Mouse (Mus musculus): ENCODE results near the gene Dlgap5. TPM values are rescaled to one million over a fixed set of nuclear protein-coding genes. Genes with fewer than 3 reads are reported as not detected.

Dlgap5 gene
- total and polyA plus RNA-seq, 3 experiments: 45.0 to 71.2 (median 62.4) TPM

GRCm38 (mm10) chr14:47370790-47371189, 47.4 kb downstream of the Dlgap5 start:
- peaks cover 9 to 33% of the 10 kb centered on the region in 2 experiments for H3K4me1 ChIP-seq (ENCODE audit: control insufficient read depth in 1 of 2, insufficient read depth in 2 of 2, low read length in 2 of 2)
- H3K36me3 ChIP-seq (ENCODE audit: control insufficient read depth in 1 of 2, insufficient read depth in 2 of 2, low read length in 2 of 2): peaks cover 0 to 31% of the 10 kb centered on the region in 2 experiments; a peak in 2 of 4 replicates
- H3K27ac ChIP-seq (ENCODE audit: control insufficient read depth, low read depth, low read length): no peak overlapping the region
- no peaks in the 10 kb centered on the region for H3K9me3 ChIP-seq (replicated peaks; ENCODE audit: insufficient read depth, low read length)
- no peaks in the 10 kb centered on the region for H3K79me2 ChIP-seq (ENCODE audit: control insufficient read depth, insufficient read depth, low read length, poor library complexity)
- H3K4me3 ChIP-seq (ENCODE audit: control insufficient read depth in 1 of 2, insufficient read depth in 1 of 2, low read depth in 2 of 2, low read length in 2 of 2): no peak overlapping the region
- TF ChIP-seq POLR2AphosphoS2 (IDR thresholded peaks at IDR 0.05; ENCODE audit: low read length) (no peak), HCFC1 (IDR thresholded peaks at IDR 0.05; ENCODE audit: low read depth, low read length) (no peak), NELFE (IDR thresholded peaks at IDR 0.05; ENCODE audit: low read depth, low read length) (no peak), JUND (IDR thresholded peaks at IDR 0.05; ENCODE audit: low read depth, low read length) (no peak), MAX (IDR thresholded peaks at IDR 0.05; ENCODE audit: low read length) (no peak), NRF1 (IDR thresholded peaks at IDR 0.05; ENCODE audit: insufficient read depth, low read depth, low read length, poor library complexity, severe bottlenecking) (no peak), MYB (IDR thresholded peaks at IDR 0.05; ENCODE audit: low read depth, low read length) (no peak), CHD1 (IDR thresholded peaks at IDR 0.05; ENCODE audit: low read depth, low read length) (no peak), ZNF384 (IDR thresholded peaks at IDR 0.05; ENCODE audit: low read depth, low read length) (no peak), ETS1 (IDR thresholded peaks at IDR 0.05; ENCODE audit: low read depth, low read length) (no peak), ZMIZ1 (IDR thresholded peaks at IDR 0.05; ENCODE audit: low read depth, low read length) (no peak), GABPA (IDR thresholded peaks at IDR 0.05; ENCODE audit: low read depth, low read length) (no peak), CTCF (IDR thresholded peaks at IDR 0.05 in 2 of 3, conservative IDR thresholded peaks at IDR 0.05 in 1 of 3; ENCODE audit: control insufficient read depth in 1 of 3, insufficient read depth in 1 of 3, low read depth in 2 of 3, low read length in 3 of 3, poor library complexity in 1 of 3, severe bottlenecking in 1 of 3) (no peak), ZKSCAN1 (IDR thresholded peaks at IDR 0.05; ENCODE audit: low read depth, low read length) (no peak), USF1 (IDR thresholded peaks at IDR 0.05; ENCODE audit: low read depth, low read length) (no peak), POLR2AphosphoS5 (IDR thresholded peaks at IDR 0.05; ENCODE audit: borderline replicate concordance, low read depth, low read length) (no peak), SIN3A (IDR thresholded peaks at IDR 0.05; ENCODE audit: low read length) (no peak), RAD21 (IDR thresholded peaks at IDR 0.05; ENCODE audit: low read depth, low read length) (no peak), MYC (IDR thresholded peaks at IDR 0.05; ENCODE audit: low read depth, low read length) (no peak)
- no peak for DNase-seq (ENCODE audit: low read depth, low spot score)
- H3K9ac ChIP-seq (ENCODE audit: control insufficient read depth, low read depth, low read length, poor library complexity, severe bottlenecking): no peak overlapping the region
- H3K27me3 ChIP-seq (ENCODE audit: control insufficient read depth in 1 of 2, insufficient read depth in 2 of 2, low read length in 2 of 2): no peaks in the 10 kb centered on the region; a peak in 1 of 4 replicates

GRCm38 (mm10) chr14:47369741-47370140, 48.5 kb downstream of the Dlgap5 start:
- Histone ChIP-seq H3K4me1 (ENCODE audit: control insufficient read depth in 1 of 2, insufficient read depth in 2 of 2, low read length in 2 of 2) (peaks cover 12 to 39% of the 10 kb centered on the region in 2 experiments), H3K4me3 (ENCODE audit: control insufficient read depth in 1 of 2, insufficient read depth in 1 of 2, low read depth in 2 of 2, low read length in 2 of 2) (no peak overlapping the region), H3K27me3 (ENCODE audit: control insufficient read depth in 1 of 2, insufficient read depth in 2 of 2, low read length in 2 of 2) (no peaks in the 10 kb centered on the region; a peak in 1 of 4 replicates), H3K79me2 (ENCODE audit: control insufficient read depth, insufficient read depth, low read length, poor library complexity) (no peaks in the 10 kb centered on the region), H3K27ac (ENCODE audit: control insufficient read depth, low read depth, low read length) (no peak overlapping the region), H3K9ac (ENCODE audit: control insufficient read depth, low read depth, low read length, poor library complexity, severe bottlenecking) (no peak overlapping the region), H3K36me3 (ENCODE audit: control insufficient read depth in 1 of 2, insufficient read depth in 2 of 2, low read length in 2 of 2) (peaks cover 0 to 36% of the 10 kb centered on the region in 2 experiments; a peak in 2 of 4 replicates), H3K9me3 (replicated peaks; ENCODE audit: insufficient read depth, low read length) (no peaks in the 10 kb centered on the region)
- TF ChIP-seq UBTF (IDR thresholded peaks at IDR 0.05; ENCODE audit: borderline replicate concordance, insufficient read depth, low read depth, low read length) (no peak), MYC (IDR thresholded peaks at IDR 0.05; ENCODE audit: low read depth, low read length) (no peak), SMC3 (IDR thresholded peaks at IDR 0.05; ENCODE audit: low read depth, low read length) (no peak), MAFK (IDR thresholded peaks at IDR 0.05; ENCODE audit: borderline replicate concordance, low read depth, low read length) (no peak), MEF2A (IDR thresholded peaks at IDR 0.05; ENCODE audit: extremely low read depth, insufficient replicate concordance, low read depth, low read length, poor library complexity, severe bottlenecking) (no peak), POLR2A (IDR thresholded peaks at IDR 0.05; ENCODE audit: control insufficient read depth in 1 of 2, insufficient read depth in 1 of 2, low read depth in 1 of 2, low read length in 2 of 2, poor library complexity in 1 of 2) (no peak), SIN3A (IDR thresholded peaks at IDR 0.05; ENCODE audit: low read length) (no peak), JUND (IDR thresholded peaks at IDR 0.05; ENCODE audit: low read depth, low read length) (no peak), ZC3H11A (IDR thresholded peaks at IDR 0.05; ENCODE audit: low read depth, low read length) (no peak)
- DNase-seq (ENCODE audit: low read depth, low spot score): no peak
